Mouse (Mus musculus) liver, postnatal 0 days (tissue): ENCODE measurements at regions not wholly inside any gene's neighbourhood (a gene's known extent, or its start where the extent isn't known, plus 50 kb on each side); places are given as distances from the start of the nearest gene placed in this dataset.

Experiments
- ATAC-seq: fragments of 200-750 bp; cut with Nextera tagmentation; 2 replicates; pipeline ENCODE4 v1.8.0; 2017; ENCODE audit warnings: mild to moderate bottlenecking, moderate library complexity
- DNase-seq: peaks from one replicate; pipeline ENCODE4 v3.0.0-alpha.2; 2016
- H3K27ac ChIP-seq: fragments of 300-500 bp; sonication (generic); 2 replicates; pipeline ENCODE4 v1.5.1; 2014; ENCODE audit warnings: antibody characterized with exemption, moderate library complexity, mild to moderate bottlenecking, low read depth
- H3K27me3 ChIP-seq: fragments of 300-500 bp; sonication (generic); 2 replicates; pipeline ENCODE4 v1.6.1; 2014; ENCODE audit warnings: low read length, control low read depth, mixed read lengths; ENCODE audit not compliant: insufficient read depth
- H3K36me3 ChIP-seq: fragments of 300-500 bp; sonication (generic); replicated peaks from 2 replicates; pipeline ENCODE4 v1.6.1; 2014; ENCODE audit warnings: mild to moderate bottlenecking, control low read depth, low read length, moderate library complexity, mixed read lengths; ENCODE audit not compliant: insufficient read depth
- H3K4me1 ChIP-seq: fragments of 300-500 bp; sonication (generic); 2 replicates; pipeline ENCODE4 v1.6.1; 2014; ENCODE audit warnings: antibody characterized with exemption, mild to moderate bottlenecking, control low read depth; ENCODE audit not compliant: insufficient read depth
- H3K4me2 ChIP-seq: fragments of 300-500 bp; sonication (generic); 2 replicates; pipeline ENCODE4 v1.6.1; 2014; ENCODE audit warnings: low read depth, mild to moderate bottlenecking, low read length, moderate library complexity, mixed read lengths
- H3K4me3 ChIP-seq: fragments of 300-500 bp; sonication (generic); 2 replicates; pipeline ENCODE4 v1.5.1; 2014; ENCODE audit warnings: low read depth, low read length
- H3K9ac ChIP-seq: fragments of 300-500 bp; sonication (generic); replicated peaks from 2 replicates; pipeline ENCODE4 v1.6.1; 2014; ENCODE audit warnings: mild to moderate bottlenecking, moderate library complexity
- H3K9me3 ChIP-seq: fragments of 300-500 bp; sonication (generic); 2 replicates; pipeline ENCODE4 v1.6.1; 2016; ENCODE audit warnings: mild to moderate bottlenecking, control low read depth, low read length, mixed read lengths
- CTCF ChIP-seq: sonication (generic); IDR thresholded peaks from 2 replicates; pipeline ENCODE4 v1.5.1; 2016; ENCODE audit warnings: antibody characterized with exemption, low read depth
- EP300 ChIP-seq: IDR thresholded peaks from 2 replicates; pipeline ENCODE4 v1.6.1; 2016; ENCODE audit warnings: antibody characterized with exemption, low read depth, mild to moderate bottlenecking
- WGBS: fragments of 180-500 bp; shearing (Covaris S2); extraction: QIAGEN DNeasy Blood & Tissue Kit; methylation state at CpG from one replicate; pipeline ENCODE4 v1.1.7; 2014; ENCODE audit not compliant: insufficient replicate concordance; 5-methylcytosine and 5-hydroxymethylcytosine counted together

DNA sequence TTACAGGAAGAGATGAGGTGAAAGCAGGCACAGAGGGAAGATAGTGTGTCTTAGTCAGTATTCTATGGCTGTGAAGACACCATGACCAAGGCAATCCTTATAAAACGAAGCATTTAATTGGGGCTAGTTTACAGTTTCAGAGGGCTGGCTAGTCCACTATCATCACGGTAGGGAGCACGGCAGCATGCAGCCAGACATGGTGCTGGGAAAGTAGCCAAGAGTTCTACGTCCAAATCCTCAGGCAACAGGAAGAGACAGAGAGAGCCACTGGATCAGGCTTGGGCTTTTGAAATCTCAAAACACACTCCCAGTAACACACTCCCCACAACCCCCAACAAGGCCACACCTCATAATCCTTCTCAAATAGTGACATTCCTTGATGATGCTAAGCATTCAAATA lies 113.4 kb upstream of the Htr2a start:
- no peak overlapping the region for H3K9ac ChIP-seq
- H3K4me3 ChIP-seq = no peak overlapping the region
- WGBS = 76% methylated on average over 4 of the region's 4 CpGs
- H3K4me2 ChIP-seq = no peak overlapping the region
- no peak for TF ChIP-seq EP300
- TF ChIP-seq CTCF = no peak
- no peaks in the 10 kb centered on the region for H3K27me3 ChIP-seq
- no peaks in the 10 kb centered on the region for H3K9me3 ChIP-seq
- H3K36me3 ChIP-seq = no peaks in the 10 kb centered on the region
- ATAC-seq (no peak), DNase-seq (no peak)
- H3K4me1 ChIP-seq = no peaks in the 10 kb centered on the region
- H3K27ac ChIP-seq = no peak overlapping the region

DNA sequence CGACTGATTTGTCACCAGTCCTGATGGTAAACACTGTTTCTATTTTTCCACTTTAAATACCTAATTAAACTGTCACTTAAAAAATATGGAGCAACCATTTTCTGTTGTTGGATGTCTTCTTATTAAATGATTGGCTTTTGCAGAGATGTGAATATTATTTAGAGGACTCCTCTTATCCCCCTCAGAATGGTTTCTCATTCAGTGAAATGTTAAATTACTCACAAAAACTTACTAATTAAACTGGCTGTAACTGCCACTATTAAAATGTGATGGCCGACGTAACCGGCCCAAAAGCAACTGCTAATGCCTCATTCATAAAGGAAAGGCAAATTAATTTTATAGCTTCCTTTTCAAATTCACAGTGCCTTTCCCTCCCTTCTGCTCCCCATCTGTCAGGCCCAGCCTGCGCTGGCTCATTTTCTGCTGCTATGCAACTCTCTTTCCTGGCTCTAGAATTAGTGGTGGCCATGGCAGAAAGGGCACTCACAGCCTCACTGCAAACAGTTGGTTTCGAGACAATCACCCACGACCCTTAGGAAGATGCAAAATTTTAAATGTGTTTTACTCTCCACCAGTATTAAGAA lies 111.2 kb upstream of the Htr2a start:
- 80% methylated on average over 7 of the region's 7 CpGs for WGBS

DNA sequence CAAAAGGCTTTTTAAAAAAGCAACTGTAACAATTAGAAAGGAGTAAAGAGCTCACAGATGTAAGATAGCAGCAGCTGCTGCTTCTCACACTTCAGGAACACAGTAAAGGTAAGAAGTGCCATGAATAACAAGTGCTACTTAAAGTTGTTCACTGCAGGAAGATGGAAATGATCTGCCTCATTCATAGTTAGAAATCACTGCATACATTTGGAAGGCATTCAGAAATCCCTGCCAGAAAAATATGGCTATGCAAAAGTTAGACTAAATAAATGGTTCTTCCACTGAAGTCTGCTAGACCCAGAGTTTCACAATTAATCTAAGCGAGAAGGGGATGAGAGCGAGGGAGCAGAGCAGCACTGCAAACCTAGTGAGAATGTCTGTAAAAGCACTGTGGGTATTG lies 102.5 kb upstream of the Htr2a start:
- no peaks in the 10 kb centered on the region for H3K27me3 ChIP-seq
- no peaks in the 10 kb centered on the region for H3K36me3 ChIP-seq
- no peak overlapping the region for H3K4me2 ChIP-seq
- no peaks in the 10 kb centered on the region for H3K9me3 ChIP-seq
- no peak for ATAC-seq
- no peak overlapping the region for H3K9ac ChIP-seq
- 89% methylated on average over 2 of the region's 2 CpGs for WGBS
- no peak overlapping the region for H3K27ac ChIP-seq
- no peak for DNase-seq
- no peak for TF ChIP-seq EP300
- TF ChIP-seq CTCF = no peak
- H3K4me3 ChIP-seq = no peak overlapping the region
- no peaks in the 10 kb centered on the region for H3K4me1 ChIP-seq

More for the DNA sequence above, 111.2 kb upstream of the Htr2a start:
- H3K36me3 ChIP-seq = no peaks in the 10 kb centered on the region
- H3K9me3 ChIP-seq = no peaks in the 10 kb centered on the region
- ATAC-seq (no peak), DNase-seq (no peak)
- no peak overlapping the region for H3K4me3 ChIP-seq
- H3K9ac ChIP-seq = no peak overlapping the region
- H3K4me2 ChIP-seq = no peak overlapping the region
- H3K27me3 ChIP-seq = no peaks in the 10 kb centered on the region
- no peaks in the 10 kb centered on the region for H3K4me1 ChIP-seq
- no peak for TF ChIP-seq EP300
- TF ChIP-seq CTCF = no peak
- H3K27ac ChIP-seq = no peak overlapping the region

DNA sequence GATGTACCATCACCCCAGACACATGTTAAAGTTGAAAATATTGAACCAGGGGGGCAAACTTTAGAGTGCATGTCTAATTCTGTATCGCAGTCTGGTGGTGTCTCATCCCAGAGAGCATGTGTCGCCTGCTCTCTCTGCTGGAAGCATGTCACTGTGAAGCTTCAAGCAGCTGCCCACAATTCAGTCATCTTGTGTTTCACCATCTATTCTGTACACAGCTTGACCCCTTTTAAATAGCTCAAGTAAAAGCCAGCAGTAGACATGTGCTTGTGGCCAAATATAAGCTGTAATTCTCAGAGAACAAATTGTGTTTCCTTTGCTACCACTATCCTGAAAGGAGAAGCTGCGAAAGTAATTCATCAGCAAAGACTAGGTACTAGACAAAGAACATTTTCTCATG lies 96.6 kb upstream of the Htr2a start:
- DNase-seq (no peak), ATAC-seq (no peak)
- Histone ChIP-seq H3K27me3 (no peaks in the 10 kb centered on the region), H3K4me2 (no peak overlapping the region), H3K4me1 (no peaks in the 10 kb centered on the region), H3K27ac (no peak overlapping the region), H3K36me3 (no peaks in the 10 kb centered on the region), H3K9me3 (no peaks in the 10 kb centered on the region), H3K4me3 (no peak overlapping the region), H3K9ac (no peak overlapping the region)
- TF ChIP-seq EP300 = no peak
- TF ChIP-seq CTCF = no peak
- WGBS = 80% methylated on average over 3 of the region's 3 CpGs

DNA sequence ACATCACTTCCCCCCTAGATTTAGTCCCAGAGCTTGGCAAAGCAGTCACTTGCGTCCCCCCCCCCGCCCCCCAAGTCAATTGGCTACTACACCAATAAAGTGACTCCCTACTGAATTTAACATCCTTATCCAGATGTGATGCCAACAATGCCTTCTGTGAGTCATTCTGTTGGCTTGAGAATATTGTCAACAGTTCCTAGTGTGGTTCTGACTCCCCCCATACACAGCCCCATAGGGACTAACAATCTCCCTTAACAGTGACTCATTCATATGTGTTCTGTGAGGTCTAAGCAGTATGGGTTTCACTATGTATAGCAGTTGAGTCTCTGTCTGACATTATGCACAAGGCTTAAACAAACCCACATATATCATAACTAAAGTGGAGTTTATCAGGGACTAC lies 89.5 kb upstream of the Htr2a start:
- no peaks in the 10 kb centered on the region for H3K4me1 ChIP-seq
- no peak overlapping the region for H3K4me2 ChIP-seq
- DNase-seq (no peak), ATAC-seq (no peak)
- no peak overlapping the region for H3K9ac ChIP-seq
- TF ChIP-seq EP300 (no peak), CTCF (no peak)
- no peaks in the 10 kb centered on the region for H3K27me3 ChIP-seq
- H3K4me3 ChIP-seq = no peak overlapping the region
- H3K9me3 ChIP-seq = no peaks in the 10 kb centered on the region
- 84% methylated on average over 2 of the region's 2 CpGs for WGBS
- H3K36me3 ChIP-seq = no peaks in the 10 kb centered on the region
- no peak overlapping the region for H3K27ac ChIP-seq

DNA sequence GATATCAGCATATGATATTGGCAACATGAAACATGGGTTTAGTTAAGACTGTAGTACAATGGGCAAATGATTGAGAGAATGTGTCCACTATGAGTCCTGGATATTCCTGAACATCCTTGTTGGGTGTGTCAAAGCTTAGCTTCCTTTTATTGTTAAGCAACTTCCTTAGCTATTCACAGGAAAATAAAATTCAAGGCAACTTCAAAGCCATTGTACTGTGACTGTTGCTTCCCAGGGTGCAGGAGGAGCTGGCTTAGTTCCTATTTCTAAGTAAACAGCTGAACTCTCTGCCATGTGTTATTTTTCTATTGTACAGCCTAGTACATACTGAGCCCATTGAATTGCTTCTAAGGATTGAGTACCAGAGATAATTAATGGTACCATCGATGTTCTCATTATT lies 87.0 kb upstream of the Htr2a start:
- H3K27ac ChIP-seq = no peak overlapping the region
- WGBS = 61% methylated on average over 1 of the region's 1 CpGs
- H3K36me3 ChIP-seq = no peaks in the 10 kb centered on the region
- TF ChIP-seq CTCF (no peak), EP300 (no peak; the same call in 1 of the 2 replicates)
- ATAC-seq = no peak
- no peak overlapping the region for H3K4me3 ChIP-seq
- no peaks in the 10 kb centered on the region for H3K27me3 ChIP-seq
- no peak overlapping the region for H3K9ac ChIP-seq
- no peak overlapping the region for H3K4me2 ChIP-seq
- DNase-seq = no peak
- no peaks in the 10 kb centered on the region for H3K4me1 ChIP-seq
- H3K9me3 ChIP-seq = no peaks in the 10 kb centered on the region

DNA sequence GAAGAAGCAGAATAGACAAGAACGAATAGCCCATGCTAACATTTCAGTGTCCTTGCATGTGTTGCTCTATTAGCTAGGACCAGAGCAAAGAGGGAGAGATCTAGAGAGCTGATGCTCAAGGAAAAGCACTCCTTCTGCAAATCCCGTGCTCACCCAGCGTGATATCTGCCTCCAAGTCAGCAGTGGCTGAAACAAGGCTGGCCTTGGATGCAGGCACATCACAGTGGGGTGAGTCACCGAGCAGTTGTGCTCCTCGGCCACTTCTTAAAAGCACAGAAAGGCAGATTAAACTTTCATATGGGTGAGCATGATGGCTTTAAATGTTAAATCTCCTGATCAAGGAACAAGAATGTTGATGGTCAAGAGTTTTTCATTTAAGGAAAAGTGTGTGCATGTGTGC lies 82.3 kb upstream of the Htr2a start:
- DNase-seq (no peak), ATAC-seq (no peak)
- Histone ChIP-seq H3K4me1 (no peaks in the 10 kb centered on the region), H3K27me3 (no peaks in the 10 kb centered on the region), H3K27ac (no peak overlapping the region), H3K9ac (no peak overlapping the region), H3K36me3 (no peaks in the 10 kb centered on the region), H3K9me3 (no peaks in the 10 kb centered on the region), H3K4me3 (no peak overlapping the region), H3K4me2 (no peak overlapping the region)
- no peak for TF ChIP-seq EP300
- no peak for TF ChIP-seq CTCF
- 66% methylated on average over 5 of the region's 5 CpGs for WGBS
